ENCODE assay signal across 15 mouse cellular contexts in genomic region chr10:118006827-118007550, GRCm38 (mm10).
A peak's percentile ranks its signal among the peaks of the same experiment; 100 is the strongest.
DNase-seq lines count a peak whose midpoint lies in the region; ATAC-seq and TF ChIP-seq lines count a peak whose summit lies in the region.
"Had no signal": no experiment of that assay in that cellular context is flagged by ENCODE, and none has a peak within 500 bp of the region (broad histone marks: within the 10 kb centered on the region; RNA-seq: fewer than 3 reads in every experiment).

No protein-coding gene starts in this region.

- H3K27me3 ChIP-seq in intestine, postnatal 0 days (replicated peaks; ENCODE audit: control insufficient read depth, insufficient read depth, low read length) = no peaks in the 10 kb centered on the region
- H3K27me3 ChIP-seq: embryonic facial prominence, embryonic 15.5 days; forebrain, embryonic 12.5 days; heart, embryonic 12.5 days; hindbrain, embryonic 15.5 days; liver, embryonic 13.5 days had no signal

- intact Hi-C loops in heart, postnatal 36 days (cut with DNase I) = no loop called here

- H3K9ac ChIP-seq in intestine, postnatal 0 days (ENCODE audit: low read depth, low read length) = no peak overlapping the region
- H3K9ac ChIP-seq: embryonic facial prominence, embryonic 15.5 days; forebrain, embryonic 12.5 days; heart, embryonic 12.5 days; hindbrain, embryonic 15.5 days; liver, embryonic 13.5 days had no signal

- no peak overlapping the region for H3K4me2 ChIP-seq in intestine, postnatal 0 days (replicated peaks; ENCODE audit: low read depth)
- H3K4me2 ChIP-seq: embryonic facial prominence, embryonic 15.5 days; forebrain, embryonic 12.5 days; heart, embryonic 12.5 days; hindbrain, embryonic 15.5 days; liver, embryonic 13.5 days had no signal

- H3K4me3 ChIP-seq in intestine, postnatal 0 days (ENCODE audit: low read depth, low read length) = no peak overlapping the region
- H3K4me3 ChIP-seq: embryonic facial prominence, embryonic 15.5 days; forebrain, embryonic 12.5 days; heart, embryonic 12.5 days; hindbrain, embryonic 15.5 days; liver, embryonic 13.5 days had no signal

- 71% methylated on average over 14 of the region's 14 CpGs for WGBS in intestine, postnatal 0 days

- peak; percentile 85 for ATAC-seq in megakaryocyte, adult 5-6 weeks (ENCODE audit: poor library complexity, severe bottlenecking)
- no peak for ATAC-seq in intestine, postnatal 0 days

- no peak for TF ChIP-seq CTCF in intestine, postnatal 0 days (IDR thresholded peaks at IDR 0.05; ENCODE audit: low read depth)

- H3K9me3 ChIP-seq in intestine, postnatal 0 days (ENCODE audit: control insufficient read depth) = no peaks in the 10 kb centered on the region
- H3K9me3 ChIP-seq: hindbrain, embryonic 15.5 days had no signal

- H3K36me3 ChIP-seq in intestine, postnatal 0 days (ENCODE audit: control insufficient read depth, insufficient read depth) = no peaks in the 10 kb centered on the region
- H3K36me3 ChIP-seq: embryonic facial prominence, embryonic 15.5 days; forebrain, embryonic 12.5 days; heart, embryonic 12.5 days; hindbrain, embryonic 15.5 days; liver, embryonic 13.5 days had no signal

- H3K4me1 ChIP-seq in intestine, postnatal 0 days (replicated peaks; ENCODE audit: control insufficient read depth, insufficient read depth, low read length) = no peaks in the 10 kb centered on the region
- H3K4me1 ChIP-seq: liver, embryonic 13.5 days had no signal

- DNase-seq in heart, adult 11 months = peak; percentile 78
- DNase-seq in heart, postnatal 36 days = no peak
- DNase-seq in MN1 (ENCODE audit: low spot score) = peak; percentile 85
- DNase-seq in thymus, postnatal 0 days (ENCODE audit: low spot score) = peak; percentile 66
- DNase-seq in right cerebral cortex, postnatal 4 days = no peak
- DNase-seq in c-Kit-positive CD71-positive TER-119-positive erythroid progenitor cells, embryonic 14.5 days (ENCODE audit: low spot score) = no peak
- DNase-seq: cerebellum, adult 11-12 months; kidney, adult 9 months; liver, embryonic 13.5 days had no signal

- no peak overlapping the region for H3K27ac ChIP-seq in intestine, postnatal 0 days (ENCODE audit: low read depth, low read length)
- H3K27ac ChIP-seq: embryonic facial prominence, embryonic 15.5 days; forebrain, embryonic 12.5 days; hindbrain, embryonic 15.5 days; liver, embryonic 13.5 days had no signal

Comparison
In these comparisons a context has a peak if more than half of its experiments do, and no peak if none do; other contexts are left out.
1. DNase-seq: peak in heart, adult 11 months (single experiment), MN1 (single experiment) and thymus, postnatal 0 days (single experiment); none in heart, postnatal 36 days (0 of 2), right cerebral cortex, postnatal 4 days (single experiment) and c-Kit-positive CD71-positive TER-119-positive erythroid progenitor cells, embryonic 14.5 days (single experiment).